Mouse (Mus musculus) intestine, embryonic 15.5 days (tissue): ENCODE results near the gene Tubd1. TPM values are rescaled to one million over a fixed set of nuclear protein-coding genes. Genes with fewer than 3 reads are reported as not detected.

ENCODE experiments used
- ATAC-seq: fragments of 200-750 bp; cut with Nextera tagmentation; 2 replicates; pipeline ENCODE4 v1.8.0; 2017; ENCODE audit warnings: moderate TSS enrichment, moderate library complexity
- H3K27ac ChIP-seq: fragments of 300-500 bp; sonication (generic); 2 replicates; pipeline ENCODE4 v1.5.1; 2015; ENCODE audit warnings: mild to moderate bottlenecking, inconsistent platforms
- H3K27me3 ChIP-seq: fragments of 300-500 bp; sonication (generic); replicated peaks from 2 replicates; pipeline ENCODE4 v1.6.1; 2015; ENCODE audit warnings: inconsistent platforms
- H3K36me3 ChIP-seq: fragments of 300-500 bp; sonication (generic); 2 replicates; pipeline ENCODE4 v1.6.1; 2015; ENCODE audit warnings: inconsistent platforms
- H3K4me1 ChIP-seq: fragments of 300-500 bp; sonication (generic); replicated peaks from 2 replicates; pipeline ENCODE4 v1.6.1; 2015; ENCODE audit warnings: inconsistent platforms
- H3K4me2 ChIP-seq: fragments of 300-500 bp; sonication (generic); replicated peaks from 2 replicates; pipeline ENCODE4 v1.6.1; 2015; ENCODE audit warnings: mild to moderate bottlenecking, inconsistent platforms
- H3K4me3 ChIP-seq: fragments of 300-500 bp; sonication (generic); replicated peaks from 2 replicates; pipeline ENCODE4 v1.5.1; 2015; ENCODE audit warnings: inconsistent platforms
- H3K9ac ChIP-seq: fragments of 300-500 bp; sonication (generic); 2 replicates; pipeline ENCODE4 v1.6.1; 2015; ENCODE audit warnings: inconsistent platforms
- H3K9me3 ChIP-seq: fragments of 300-500 bp; sonication (generic); 2 replicates; pipeline ENCODE4 v1.6.1; 2016; ENCODE audit warnings: inconsistent platforms
- WGBS: fragments of 180-500 bp; shearing (Covaris S2); methylation state at CpG from one replicate; pipeline ENCODE4 v1.1.7; 2015; 5-methylcytosine and 5-hydroxymethylcytosine counted together
- polyA plus RNA-seq: library from polyadenylated mRNA; unstranded; fragments of >200 nt; fragmentation: Nextera tagmentation; extraction: Ambion mirVana; gene quantifications from 2 replicates; pipeline ENCODE4 v1.2.1, GENCODE M21; 2015

Gene Tubd1
- polyA plus RNA-seq, 1 experiment from 2014 or later = 11.8 TPM

DNA sequence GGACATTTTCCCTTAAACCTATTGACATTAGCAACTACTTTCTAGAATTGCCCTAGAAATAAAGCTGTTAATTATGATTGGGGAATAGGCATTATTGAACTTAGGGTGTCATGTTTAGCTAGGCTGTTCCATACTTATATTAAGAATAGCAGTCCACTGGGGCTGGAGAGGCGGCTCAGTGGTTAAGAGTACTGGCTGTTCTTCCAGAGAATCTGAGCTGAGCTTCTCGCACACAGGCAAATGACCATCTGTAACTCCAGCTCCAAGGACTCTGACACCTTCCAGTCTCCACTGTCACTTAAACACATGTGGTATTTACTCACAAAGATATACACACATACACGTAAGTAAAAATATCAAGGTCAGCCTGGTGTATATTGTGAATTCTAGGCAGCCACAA is 52.2 kb downstream of the Tubd1 start:
- no peak overlapping the region for H3K27ac ChIP-seq
- no peak overlapping the region for H3K9ac ChIP-seq
- ATAC-seq = no peak
- no peak overlapping the region for H3K4me3 ChIP-seq
- 84% methylated on average over 3 of the region's 3 CpGs for WGBS
- H3K4me1 ChIP-seq = no peaks in the 10 kb centered on the region
- H3K36me3 ChIP-seq = no peaks in the 10 kb centered on the region
- no peaks in the 10 kb centered on the region for H3K9me3 ChIP-seq
- H3K4me2 ChIP-seq = no peak overlapping the region
- H3K27me3 ChIP-seq = no peaks in the 10 kb centered on the region

GRCm38 (mm10) chr11:86598154-86598553 is 53.4 kb downstream of the Tubd1 start:
- ATAC-seq = no peak
- no peak overlapping the region for H3K4me2 ChIP-seq
- H3K36me3 ChIP-seq = no peaks in the 10 kb centered on the region
- no peaks in the 10 kb centered on the region for H3K4me1 ChIP-seq
- no peak overlapping the region for H3K27ac ChIP-seq
- H3K9ac ChIP-seq = no peak overlapping the region
- no peak overlapping the region for H3K4me3 ChIP-seq
- no peaks in the 10 kb centered on the region for H3K27me3 ChIP-seq
- WGBS = 90% methylated on average over 5 of the region's 5 CpGs
- no peaks in the 10 kb centered on the region for H3K9me3 ChIP-seq

DNA sequence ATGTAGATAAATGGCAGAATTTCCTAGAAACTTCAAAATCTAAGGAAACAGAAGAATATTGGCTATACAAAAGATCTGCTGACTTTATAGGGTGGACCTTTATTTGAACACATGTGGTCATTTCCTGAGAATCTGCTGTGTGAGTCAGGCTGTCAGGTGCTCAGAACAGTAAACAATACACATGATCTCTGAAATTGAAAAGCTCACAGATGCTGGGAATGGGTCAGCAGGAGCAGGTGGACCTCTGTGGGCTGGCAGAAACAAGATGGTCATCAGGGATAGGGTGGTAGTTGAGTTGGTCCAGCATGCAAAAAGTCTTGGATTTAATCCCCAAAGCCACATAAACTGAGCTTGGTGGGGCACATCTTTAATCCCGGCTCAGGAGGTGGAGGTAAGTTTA is 53.8 kb downstream of the Tubd1 start:
- WGBS = 92% methylated on average over 1 of the region's 1 CpGs
- Histone ChIP-seq H3K27ac (no peak overlapping the region), H3K4me3 (no peak overlapping the region), H3K9me3 (no peaks in the 10 kb centered on the region), H3K36me3 (no peaks in the 10 kb centered on the region), H3K27me3 (no peaks in the 10 kb centered on the region), H3K4me1 (no peaks in the 10 kb centered on the region), H3K9ac (no peak overlapping the region), H3K4me2 (no peak overlapping the region)
- ATAC-seq = no peak

DNA sequence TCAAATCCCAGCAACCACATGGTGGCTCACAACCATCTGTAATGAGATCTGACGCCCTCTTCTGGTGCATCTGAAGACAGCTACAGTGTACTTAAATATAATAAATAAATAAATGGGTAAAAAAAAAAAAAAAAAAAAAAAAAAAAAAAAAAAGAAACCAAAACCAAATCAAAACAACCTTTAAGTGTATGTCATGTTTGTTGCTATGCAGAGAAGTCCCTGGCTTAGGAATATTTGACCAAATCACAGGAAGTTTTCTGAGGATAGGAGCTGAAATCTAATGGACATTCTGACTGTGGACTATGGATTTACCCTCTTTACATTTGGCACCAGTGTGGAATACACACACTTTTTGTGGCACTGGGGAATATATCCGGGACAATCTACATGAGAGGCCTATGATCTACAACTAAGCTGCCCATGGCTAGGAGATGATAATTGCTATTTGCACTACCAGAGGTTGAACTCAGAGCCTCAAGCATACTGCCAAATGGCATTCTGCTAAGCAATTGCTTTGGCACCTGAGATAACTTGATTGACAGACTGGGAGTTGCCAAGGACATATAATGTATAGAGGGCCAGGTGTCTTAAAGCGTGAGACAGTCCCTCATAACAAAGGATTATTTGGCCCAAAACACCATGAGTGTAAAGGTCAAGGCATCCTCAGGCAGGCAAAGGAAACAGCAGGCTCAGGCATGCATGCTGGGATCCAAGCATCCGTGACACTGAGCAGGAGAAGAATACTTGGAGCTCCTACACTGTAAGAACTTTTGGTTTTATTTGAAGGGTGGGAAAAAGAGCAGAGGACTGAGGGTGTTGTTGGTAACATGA is 54.8 kb downstream of the Tubd1 start:
- H3K9ac ChIP-seq = no peak overlapping the region
- no peak for ATAC-seq
- no peak overlapping the region for H3K4me3 ChIP-seq
- no peaks in the 10 kb centered on the region for H3K27me3 ChIP-seq
- H3K4me2 ChIP-seq = no peak overlapping the region
- H3K4me1 ChIP-seq = no peaks in the 10 kb centered on the region
- H3K36me3 ChIP-seq = no peaks in the 10 kb centered on the region
- WGBS = 81% methylated on average over 4 of the region's 4 CpGs
- no peak overlapping the region for H3K27ac ChIP-seq
- no peaks in the 10 kb centered on the region for H3K9me3 ChIP-seq

GRCm38 (mm10) chr11:86600209-86600557 is 55.4 kb downstream of the Tubd1 start:
- 0 out of 2 replicates have a peak, but pooled peaks cover 5% of the 10 kb centered on the region for H3K4me1 ChIP-seq
- no peak overlapping the region for H3K4me3 ChIP-seq
- H3K36me3 ChIP-seq = no peaks in the 10 kb centered on the region
- H3K27ac ChIP-seq = no peak overlapping the region
- H3K9me3 ChIP-seq = no peaks in the 10 kb centered on the region
- WGBS = 91% methylated on average over 7 of the region's 7 CpGs
- H3K4me2 ChIP-seq = no peak overlapping the region
- no peak overlapping the region for H3K9ac ChIP-seq
- no peak for ATAC-seq
- no peaks in the 10 kb centered on the region for H3K27me3 ChIP-seq

- H3K27me3 ChIP-seq = no peaks in the 10 kb centered on the region
- no peak overlapping the region for H3K9ac ChIP-seq
- H3K36me3 ChIP-seq = no peaks in the 10 kb centered on the region
- no peak overlapping the region for H3K4me2 ChIP-seq
- H3K4me3 ChIP-seq = no peak overlapping the region
- H3K4me1 ChIP-seq = 0 out of 2 replicates have a peak, but pooled peaks cover 5% of the 10 kb centered on the region
- no peak for ATAC-seq
- 49% methylated on average over 3 of the region's 3 CpGs for WGBS
- H3K27ac ChIP-seq = no peak overlapping the region
- H3K9me3 ChIP-seq = no peaks in the 10 kb centered on the region
These were observed 57.3 kb downstream of the Tubd1 start for GRCm38 (mm10) chr11:86602116-86602515.

DNA sequence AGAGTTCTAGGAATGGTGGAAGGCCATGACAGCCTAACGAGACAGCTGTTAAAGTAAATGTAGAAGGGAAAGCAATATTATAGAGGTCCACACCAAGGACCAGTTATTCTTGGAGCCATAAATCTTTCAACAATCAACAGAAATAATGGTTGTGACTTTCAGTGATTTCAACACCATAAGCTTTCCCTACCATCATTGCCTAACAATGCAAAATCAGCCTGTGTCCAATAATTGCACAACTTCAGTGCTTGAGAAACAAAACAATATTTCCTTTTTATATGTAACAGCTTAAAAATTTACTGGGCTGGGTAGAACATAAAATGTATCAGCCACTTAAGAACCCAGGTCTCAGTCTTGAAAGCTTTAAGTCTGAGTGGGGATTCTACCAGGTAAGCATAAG is 58.9 kb downstream of the Tubd1 start:
- Histone ChIP-seq H3K9me3 (no peaks in the 10 kb centered on the region), H3K4me2 (no peak overlapping the region), H3K4me3 (no peak overlapping the region), H3K27ac (no peak overlapping the region), H3K4me1 (0 out of 2 replicates have a peak, but pooled peaks cover 5% of the 10 kb centered on the region), H3K9ac (no peak overlapping the region), H3K36me3 (no peaks in the 10 kb centered on the region), H3K27me3 (no peaks in the 10 kb centered on the region)
- WGBS = 80% methylated on average over 1 of the region's 1 CpGs
- no peak for ATAC-seq

DNA sequence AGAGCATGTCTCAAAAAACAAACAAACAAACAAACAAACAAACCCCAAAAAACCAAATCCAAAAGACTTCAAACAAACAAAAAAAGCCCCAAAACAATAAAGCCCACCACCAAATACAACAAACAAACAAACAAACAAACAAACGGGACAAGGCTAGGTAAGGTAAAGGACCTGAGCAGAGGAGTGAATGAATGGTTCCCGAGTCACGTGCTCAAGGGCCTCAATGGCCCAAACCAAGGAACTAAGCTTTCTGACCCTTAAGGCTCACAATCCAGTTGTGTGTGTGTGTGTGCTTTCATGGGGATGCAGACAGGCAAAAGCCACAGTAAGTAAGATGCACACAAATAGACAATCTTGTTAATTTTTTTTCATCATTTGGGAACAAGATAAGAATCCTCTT is 59.5 kb downstream of the Tubd1 start:
- H3K4me3 ChIP-seq = no peak overlapping the region
- H3K36me3 ChIP-seq = no peaks in the 10 kb centered on the region
- ATAC-seq = no peak
- H3K9ac ChIP-seq = no peak overlapping the region
- H3K27ac ChIP-seq = 0 out of 2 replicates have a peak overlapping the region, but pooled peaks have one; percentile 23
- H3K4me2 ChIP-seq = no peak overlapping the region
- no peaks in the 10 kb centered on the region for H3K9me3 ChIP-seq
- 0 out of 2 replicates have a peak, but pooled peaks cover 5% of the 10 kb centered on the region for H3K4me1 ChIP-seq
- WGBS = 89% methylated on average over 3 of the region's 3 CpGs
- no peaks in the 10 kb centered on the region for H3K27me3 ChIP-seq

- Histone ChIP-seq H3K4me3 (no peak overlapping the region), H3K36me3 (no peaks in the 10 kb centered on the region), H3K4me1 (0 out of 2 replicates have a peak, but pooled peaks cover 5% of the 10 kb centered on the region), H3K9ac (no peak overlapping the region), H3K27ac (peak overlapping the region; percentile 23; the same call in 1 of the 2 replicates), H3K9me3 (no peaks in the 10 kb centered on the region), H3K27me3 (no peaks in the 10 kb centered on the region), H3K4me2 (no peak overlapping the region)
- peak; percentile 59; the same call in 1 of the 2 replicates for ATAC-seq
- 42% methylated on average over 5 of the region's 5 CpGs for WGBS
These were observed 60.1 kb downstream of the Tubd1 start for GRCm38 (mm10) chr11:86604732-86605520.

GRCm38 (mm10) chr11:86606621-86607339 is 62.0 kb downstream of the Tubd1 start:
- no peaks in the 10 kb centered on the region for H3K27me3 ChIP-seq
- H3K9me3 ChIP-seq = no peaks in the 10 kb centered on the region
- 0 out of 2 replicates have a peak, but pooled peaks cover 5% of the 10 kb centered on the region for H3K4me1 ChIP-seq
- 0 out of 2 replicates have a peak, but pooled peaks cover 3% of the 10 kb centered on the region for H3K36me3 ChIP-seq
- H3K27ac ChIP-seq = peak overlapping the region; percentile 38; the same call in 1 of the 2 replicates
- no peak overlapping the region for H3K9ac ChIP-seq
- no peak overlapping the region for H3K4me2 ChIP-seq
- H3K4me3 ChIP-seq = no peak overlapping the region
- WGBS = 76% methylated on average over 2 of the region's 2 CpGs
- ATAC-seq = peak; percentile 71

DNA sequence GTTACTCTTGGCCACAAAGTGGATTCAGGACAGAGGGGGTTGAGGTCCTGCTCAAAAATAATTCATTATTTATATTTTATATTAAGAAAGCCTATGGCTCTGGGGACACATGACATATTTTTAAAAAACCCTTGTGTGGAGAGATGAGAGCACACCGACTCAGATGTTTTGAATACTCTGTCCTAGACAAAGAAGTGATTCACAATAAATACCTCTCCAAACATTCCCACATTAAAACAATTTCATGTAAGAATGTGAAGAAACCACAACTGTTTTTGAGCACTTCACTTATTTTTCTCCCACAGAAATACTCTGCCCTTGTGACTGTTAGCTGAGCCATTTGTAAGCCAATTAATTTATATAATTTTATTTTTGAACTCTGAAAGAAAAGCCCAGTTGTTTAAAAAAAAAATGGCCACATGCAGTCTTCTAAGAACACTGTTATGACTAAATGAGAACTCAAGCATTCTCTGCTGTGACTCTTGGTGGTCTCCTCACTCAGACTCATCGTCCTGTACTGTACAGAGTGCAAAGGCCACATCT is 63.1 kb downstream of the Tubd1 start:
- no peak for ATAC-seq
- H3K27ac ChIP-seq = no peak overlapping the region
- H3K36me3 ChIP-seq = 0 out of 2 replicates have a peak, but pooled peaks cover 3% of the 10 kb centered on the region
- no peak overlapping the region for H3K4me3 ChIP-seq
- no peak overlapping the region for H3K9ac ChIP-seq
- no peaks in the 10 kb centered on the region for H3K27me3 ChIP-seq
- H3K4me2 ChIP-seq = no peak overlapping the region
- no peaks in the 10 kb centered on the region for H3K9me3 ChIP-seq
- WGBS = 72% methylated on average over 2 of the region's 2 CpGs
- 0 out of 2 replicates have a peak, but pooled peaks cover 5% of the 10 kb centered on the region for H3K4me1 ChIP-seq

GRCm38 (mm10) chr11:86610239-86610638 is 65.4 kb downstream of the Tubd1 start:
- no peaks in the 10 kb centered on the region for H3K27me3 ChIP-seq
- no peaks in the 10 kb centered on the region for H3K4me1 ChIP-seq
- H3K4me2 ChIP-seq = no peak overlapping the region
- no peak overlapping the region for H3K4me3 ChIP-seq
- 79% methylated on average over 3 of the region's 3 CpGs for WGBS
- ATAC-seq = no peak
- no peak overlapping the region for H3K9ac ChIP-seq
- no peaks in the 10 kb centered on the region for H3K9me3 ChIP-seq
- H3K27ac ChIP-seq = no peak overlapping the region
- 0 out of 2 replicates have a peak, but pooled peaks cover 3% of the 10 kb centered on the region for H3K36me3 ChIP-seq
